Mouse (Mus musculus): ENCODE measurements around the gene Banp.

The Banp gene

DNA sequence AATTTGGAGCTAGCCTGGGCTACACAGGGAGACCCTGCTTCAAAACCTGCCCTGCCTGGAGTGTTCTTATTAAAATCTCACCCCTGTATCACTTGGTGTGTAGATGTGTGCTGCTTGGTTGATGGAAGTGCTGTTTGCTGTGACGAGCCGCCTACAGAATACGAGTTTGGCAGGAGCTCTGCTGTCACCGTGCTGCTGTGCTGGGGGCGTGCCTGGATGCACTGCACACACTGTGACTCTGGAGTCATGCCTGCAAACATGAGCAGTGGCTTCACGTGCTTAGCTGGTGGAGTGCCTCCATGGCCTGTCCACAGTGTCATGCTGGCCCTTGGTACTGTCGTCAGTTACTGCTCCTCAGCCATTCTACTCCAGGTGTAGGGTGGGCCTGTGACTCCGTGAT, 109.4 kb downstream of the Banp start:
- peak; percentile 57 for DNase-seq (ENCODE audit: low spot score)

DNA sequence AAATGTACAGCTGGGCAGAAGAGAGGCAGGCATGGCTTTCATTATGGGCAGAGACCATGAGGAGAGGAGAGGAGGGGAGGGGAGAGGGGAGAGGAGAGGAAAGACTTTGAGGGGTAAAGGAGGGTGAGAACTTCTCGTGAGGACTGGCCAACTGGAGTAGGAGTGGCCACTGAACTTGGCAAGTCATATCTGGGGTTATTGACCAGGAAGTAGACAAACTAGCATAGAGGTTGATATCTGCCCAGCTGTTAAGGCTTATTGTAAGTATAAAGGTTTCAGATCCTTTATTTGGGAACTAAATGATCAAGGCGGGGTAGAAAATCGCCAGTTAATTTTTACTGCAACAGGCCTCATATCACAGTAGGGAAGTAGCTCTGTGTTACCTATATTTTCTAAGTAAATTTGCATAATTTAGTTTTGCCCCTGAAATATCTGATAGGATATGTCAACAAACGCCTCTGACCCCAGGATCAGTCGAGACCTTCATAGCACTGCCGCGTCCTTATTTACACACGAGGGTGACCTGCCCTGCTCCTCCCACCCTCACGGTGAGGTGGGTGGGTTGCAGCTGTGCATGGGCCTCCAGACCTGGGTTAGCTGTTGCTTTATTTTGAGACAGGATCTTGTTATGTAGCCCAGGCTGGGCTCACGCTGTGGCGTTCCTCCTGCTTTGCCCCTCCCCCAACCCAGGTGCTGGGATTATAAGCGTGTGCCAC, 113.1 kb downstream of the Banp start:
- no peak for DNase-seq (ENCODE audit: low spot score)

DNA sequence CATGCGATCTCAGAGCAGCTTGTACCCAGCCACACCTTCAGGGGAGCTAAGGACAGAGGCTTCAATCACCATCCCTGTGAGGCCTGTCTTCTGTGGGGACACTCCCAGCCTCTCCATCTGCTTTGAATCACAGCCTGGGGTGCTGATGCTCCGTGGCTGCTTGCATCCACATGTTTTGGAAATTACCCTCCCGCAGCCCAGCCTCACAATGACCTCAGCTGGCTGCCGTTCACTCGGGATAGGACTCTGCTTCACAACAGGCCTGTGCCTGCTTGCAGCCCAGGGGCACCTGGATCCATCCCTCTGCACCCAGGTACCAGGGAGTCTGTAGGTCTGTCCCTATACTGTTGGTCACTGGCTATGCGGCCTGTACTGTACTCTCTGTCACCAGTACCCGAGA, 114.8 kb downstream of the Banp start:
- DNase-seq (ENCODE audit: low spot score) = no peak

DNA sequence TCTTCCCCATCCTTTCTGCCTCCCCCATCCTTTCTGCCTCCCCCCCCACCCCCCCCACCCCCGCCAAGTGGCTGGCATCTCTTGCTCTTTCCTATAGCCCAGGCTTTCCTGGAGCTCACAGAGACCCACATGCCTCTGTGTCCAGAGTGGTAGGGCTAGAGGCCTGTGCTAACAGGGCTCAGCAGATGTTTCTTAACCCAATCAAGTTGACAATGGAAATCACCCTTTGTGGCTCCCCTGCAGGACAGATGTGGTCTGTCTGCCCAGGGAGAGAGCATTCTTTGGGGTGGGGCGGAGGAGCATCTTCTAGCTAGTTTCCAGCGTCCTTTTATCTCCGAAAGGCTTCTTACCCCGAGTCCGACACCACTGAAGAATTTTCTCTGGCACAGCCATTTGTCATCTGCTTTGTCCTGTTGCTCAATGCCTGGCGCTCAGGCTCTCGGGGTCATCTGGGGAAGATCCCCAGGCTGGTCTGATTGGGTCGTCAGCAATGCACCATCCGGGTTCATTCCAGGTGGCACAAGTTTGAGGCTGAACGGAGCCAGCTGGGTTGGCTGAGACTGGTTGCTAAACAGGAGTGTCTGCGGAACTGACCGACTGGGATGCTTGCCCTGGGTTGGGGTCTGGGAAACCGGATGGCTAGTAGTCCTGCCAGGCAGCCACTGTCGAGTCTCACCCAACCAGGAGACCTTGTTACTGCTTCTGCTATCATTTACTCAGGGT, 118.4 kb downstream of the Banp start:
- no peak for DNase-seq (ENCODE audit: low spot score)

DNA sequence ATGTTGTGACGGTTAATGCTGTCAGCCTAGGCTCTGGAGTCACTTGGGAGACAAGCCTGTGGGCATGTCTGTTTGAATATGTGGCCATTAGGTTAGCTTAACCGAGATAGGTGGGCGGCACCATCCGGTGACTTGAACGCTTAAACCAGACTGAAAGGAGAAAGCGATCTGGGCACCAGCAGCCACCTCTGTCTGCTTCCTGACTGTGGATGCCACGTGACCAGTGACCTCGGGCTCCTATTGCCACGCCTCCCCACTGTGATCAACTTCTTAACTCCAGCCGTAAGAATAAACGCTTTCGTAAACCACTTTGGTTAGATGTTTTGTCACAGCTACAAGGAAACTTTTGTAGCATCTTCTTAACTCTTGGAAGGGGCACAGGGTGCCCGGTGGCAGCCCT, 119.1 kb downstream of the Banp start:
- no peak for DNase-seq (ENCODE audit: low spot score)

DNA sequence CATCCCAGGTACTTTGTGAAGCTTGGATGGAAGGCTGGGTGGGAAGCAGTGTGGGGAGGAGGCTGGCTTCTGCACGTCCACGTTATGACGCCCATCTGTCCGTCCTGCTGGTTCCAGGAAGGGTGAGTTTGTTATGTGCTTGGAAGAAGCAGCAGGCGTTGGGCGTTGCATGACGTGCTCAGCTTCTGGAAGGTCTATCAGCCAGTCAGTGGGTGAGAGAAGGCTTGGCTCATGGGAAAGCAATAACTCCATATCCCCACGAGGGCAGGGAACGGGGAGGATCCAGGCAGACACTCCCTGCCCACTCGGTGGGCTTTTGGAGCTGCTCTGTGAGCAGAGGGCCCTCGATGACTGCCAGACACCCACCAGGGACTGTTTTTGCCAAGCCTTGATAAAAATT, 119.7 kb downstream of the Banp start:
- peak; percentile 63 for DNase-seq (ENCODE audit: low spot score)

DNA sequence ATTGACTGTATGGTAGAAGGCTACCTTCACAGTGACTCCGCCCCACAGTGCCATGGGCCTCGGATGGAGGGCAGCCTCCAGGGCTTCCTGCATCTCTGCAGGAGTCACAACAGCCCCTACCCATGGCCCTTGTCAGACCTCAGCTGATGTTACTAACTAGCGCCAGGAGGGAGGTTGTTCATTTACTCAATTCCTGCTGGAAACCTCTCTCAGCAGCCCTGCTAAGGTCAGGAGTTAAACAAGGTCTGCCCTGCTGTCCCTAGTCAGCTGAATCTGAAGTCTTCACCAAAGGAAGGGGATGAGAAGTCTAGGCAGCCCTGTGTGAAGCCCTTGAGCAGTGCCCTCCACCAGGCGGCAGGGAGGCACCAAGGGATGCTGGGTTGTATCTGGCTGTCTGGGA, 121.6 kb downstream of the Banp start:
- no peak for DNase-seq (ENCODE audit: low spot score)

DNA sequence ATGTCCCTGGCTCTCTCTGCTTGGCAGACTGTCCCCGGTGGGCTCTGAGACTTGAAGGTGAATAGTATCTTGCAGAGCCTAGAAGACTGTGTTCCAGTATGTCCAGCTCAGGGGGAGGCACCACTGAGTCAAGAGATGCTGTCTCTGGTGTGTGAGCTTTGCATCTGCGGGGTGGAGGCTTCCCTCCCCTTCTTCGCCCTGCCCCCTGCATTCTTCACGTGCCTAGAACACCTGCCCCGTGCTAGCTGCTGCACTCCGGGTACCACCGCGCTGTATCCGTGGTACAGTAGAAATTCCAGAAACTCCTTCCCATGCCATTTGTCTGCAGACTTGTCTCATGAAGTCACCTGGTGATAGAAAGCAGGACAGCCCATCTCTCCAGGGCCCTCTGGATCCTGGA, 124.4 kb downstream of the Banp start:
- no peak for DNase-seq (ENCODE audit: low spot score)

DNA sequence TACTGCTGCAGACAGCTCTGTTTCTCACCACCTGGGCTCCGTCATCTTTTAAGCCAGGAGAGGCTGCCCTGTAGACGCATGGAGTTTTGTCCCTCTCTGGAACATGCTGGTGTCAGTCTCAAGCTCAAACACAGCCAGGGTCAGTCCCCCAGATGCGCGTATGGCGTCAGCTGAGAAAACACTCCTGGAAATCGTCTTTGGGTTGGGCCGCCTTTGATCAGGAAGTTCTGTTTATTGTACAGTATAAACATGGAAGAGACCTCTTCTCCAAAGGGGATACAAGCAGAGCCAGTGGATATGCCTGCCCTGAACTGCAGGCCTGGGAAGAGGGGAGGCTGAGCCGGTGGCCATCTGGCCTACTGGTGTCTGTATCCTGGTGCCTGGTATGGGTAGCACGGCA, 124.9 kb downstream of the Banp start:
- DNase-seq (ENCODE audit: low spot score) = no peak

DNA sequence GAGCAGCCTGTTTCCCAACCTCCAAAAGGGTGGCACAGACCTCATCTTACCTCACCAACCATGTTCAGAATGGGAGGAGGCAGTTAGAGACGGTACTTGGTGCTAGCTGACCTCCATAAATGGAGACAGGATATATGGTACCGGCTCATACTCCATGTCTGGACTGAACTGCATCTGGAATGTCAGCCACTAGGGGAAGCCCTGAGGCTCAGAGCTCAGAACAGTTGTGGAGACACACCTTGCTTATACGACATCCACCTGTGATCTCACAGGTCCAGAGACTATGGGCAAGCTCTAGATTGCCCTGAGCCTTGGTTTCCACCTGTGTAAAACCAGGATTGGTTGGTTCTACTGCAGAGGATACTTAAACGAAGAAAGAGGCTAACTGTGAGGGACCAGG, 125.4 kb downstream of the Banp start:
- no peak for DNase-seq (ENCODE audit: low spot score)

DNA sequence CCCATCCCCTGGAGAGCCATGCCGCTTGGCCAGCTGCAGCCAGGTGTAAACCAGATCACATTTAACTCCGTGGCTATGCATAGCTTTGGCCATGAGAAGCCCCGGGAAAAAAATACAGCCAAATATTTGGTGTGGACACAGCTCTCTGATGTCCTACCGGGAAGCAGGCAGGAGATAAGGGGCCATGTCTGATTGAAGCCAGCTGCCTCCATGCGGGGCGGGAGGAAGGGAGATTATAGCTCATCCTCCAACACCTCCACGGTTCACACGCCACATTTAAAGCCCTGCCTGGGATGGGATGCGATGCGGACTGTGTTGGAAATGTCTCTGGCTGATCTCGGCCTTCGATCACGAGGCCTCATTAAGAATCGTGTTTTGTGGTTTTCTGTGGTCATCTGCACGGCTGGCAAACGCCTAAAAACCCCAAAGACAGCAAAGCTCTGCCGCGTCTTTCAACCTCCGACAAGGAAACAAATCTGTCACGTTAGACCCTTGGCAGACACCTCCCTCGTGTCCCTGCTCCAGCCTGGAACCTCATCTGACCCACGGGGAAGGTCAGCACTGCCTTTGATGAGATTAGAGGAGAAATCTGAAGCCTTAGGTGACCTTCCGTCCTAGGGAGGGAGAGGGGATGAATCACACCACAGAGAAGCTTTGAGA, 126.8 kb downstream of the Banp start:
- no peak for DNase-seq (ENCODE audit: low spot score)

DNA sequence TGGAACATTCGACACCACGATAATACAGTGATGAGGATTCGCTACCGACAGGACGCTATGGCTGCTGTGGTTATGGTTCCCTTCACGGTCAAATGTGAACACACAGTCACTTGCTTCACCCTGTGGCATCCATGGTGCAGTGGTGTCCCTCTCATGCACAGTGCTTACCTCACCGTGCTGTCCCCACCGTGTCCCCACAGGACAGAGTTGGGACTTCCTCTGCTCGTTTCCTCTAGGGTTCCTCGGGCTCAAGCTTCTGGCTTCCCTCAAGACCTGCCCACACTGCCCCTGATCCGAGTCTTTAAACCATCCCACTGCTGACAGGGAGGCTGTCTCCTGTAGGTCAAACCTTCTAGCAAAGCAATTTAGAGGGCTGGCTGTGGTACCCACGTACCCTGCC, 128.8 kb downstream of the Banp start:
- no peak for DNase-seq (ENCODE audit: low spot score)
